Mouse (Mus musculus): ENCODE measurements around the gene Gm20518. TPM values are rescaled to one million over a fixed set of nuclear protein-coding genes. Genes with fewer than 3 reads are reported as not detected.

Gm20518 gene
- polyA plus RNA-seq, 1 experiment = 0.26 TPM

GRCm38 (mm10) chr16:17849486-17849885 is 42.0 kb downstream of the Gm20518 start:
- no peaks in the 10 kb centered on the region for H3K4me1 ChIP-seq (ENCODE audit: control insufficient read depth, insufficient read depth, low read length)
- H3K27ac ChIP-seq (ENCODE audit: insufficient read depth, low read length) = no peak overlapping the region
- no peak overlapping the region for H3K4me3 ChIP-seq (ENCODE audit: insufficient read depth, low read length)
- TF ChIP-seq POLR2A (IDR thresholded peaks at IDR 0.05; ENCODE audit: low read depth, low read length) (no peak), CTCF (IDR thresholded peaks at IDR 0.05; ENCODE audit: borderline replicate concordance, insufficient read depth, low read length) (no peak)

- Histone ChIP-seq H3K4me1 (ENCODE audit: control insufficient read depth, insufficient read depth, low read length) (no peaks in the 10 kb centered on the region), H3K4me3 (ENCODE audit: insufficient read depth, low read length) (no peak overlapping the region), H3K27ac (ENCODE audit: insufficient read depth, low read length) (no peak overlapping the region)
- no peak for TF ChIP-seq POLR2A (IDR thresholded peaks at IDR 0.05; ENCODE audit: low read depth, low read length)
- peak; percentile 66; the same call in 1 of the 2 replicates for TF ChIP-seq CTCF (IDR thresholded peaks at IDR 0.05; ENCODE audit: borderline replicate concordance, insufficient read depth, low read length)
Observed at GRCm38 (mm10) chr16:17848928-17849327, 42.5 kb downstream of the Gm20518 start.

- Histone ChIP-seq H3K4me1 (ENCODE audit: control insufficient read depth, insufficient read depth, low read length) (no peaks in the 10 kb centered on the region), H3K27ac (ENCODE audit: insufficient read depth, low read length) (no peak overlapping the region), H3K4me3 (ENCODE audit: insufficient read depth, low read length) (no peak overlapping the region)
- TF ChIP-seq POLR2A (IDR thresholded peaks at IDR 0.05; ENCODE audit: low read depth, low read length) (no peak), CTCF (IDR thresholded peaks at IDR 0.05; ENCODE audit: borderline replicate concordance, insufficient read depth, low read length) (no peak)
Observed at GRCm38 (mm10) chr16:17848431-17848830, 43.0 kb downstream of the Gm20518 start.

GRCm38 (mm10) chr16:17843701-17844365 is 47.6 kb downstream of the Gm20518 start:
- Histone ChIP-seq H3K4me3 (ENCODE audit: insufficient read depth, low read length) (no peak overlapping the region), H3K4me1 (ENCODE audit: control insufficient read depth, insufficient read depth, low read length) (no peaks in the 10 kb centered on the region), H3K27ac (ENCODE audit: insufficient read depth, low read length) (no peak overlapping the region)
- TF ChIP-seq CTCF (IDR thresholded peaks at IDR 0.05; ENCODE audit: borderline replicate concordance, insufficient read depth, low read length) (no peak), POLR2A (IDR thresholded peaks at IDR 0.05; ENCODE audit: low read depth, low read length) (no peak)

GRCm38 (mm10) chr16:17842437-17842836 is 49.0 kb downstream of the Gm20518 start:
- H3K27ac ChIP-seq (ENCODE audit: insufficient read depth, low read length) = no peak overlapping the region
- no peaks in the 10 kb centered on the region for H3K4me1 ChIP-seq (ENCODE audit: control insufficient read depth, insufficient read depth, low read length)
- H3K4me3 ChIP-seq (ENCODE audit: insufficient read depth, low read length) = no peak overlapping the region
- no peak for TF ChIP-seq CTCF (IDR thresholded peaks at IDR 0.05; ENCODE audit: borderline replicate concordance, insufficient read depth, low read length)
- no peak for TF ChIP-seq POLR2A (IDR thresholded peaks at IDR 0.05; ENCODE audit: low read depth, low read length)

- no peak for TF ChIP-seq CTCF (IDR thresholded peaks at IDR 0.05; ENCODE audit: borderline replicate concordance, insufficient read depth, low read length)
- no peak for TF ChIP-seq POLR2A (IDR thresholded peaks at IDR 0.05; ENCODE audit: low read depth, low read length)
- Histone ChIP-seq H3K4me3 (ENCODE audit: insufficient read depth, low read length) (no peak overlapping the region), H3K27ac (ENCODE audit: insufficient read depth, low read length) (no peak overlapping the region), H3K4me1 (ENCODE audit: control insufficient read depth, insufficient read depth, low read length) (no peaks in the 10 kb centered on the region)
Observed at GRCm38 (mm10) chr16:17839976-17840375, 51.5 kb downstream of the Gm20518 start.

GRCm38 (mm10) chr16:17838051-17838450 is 53.4 kb downstream of the Gm20518 start, which contains the start of gene Car15:
TSS of gene Car15 (minus strand) at chr16:17838364.
- Histone ChIP-seq H3K27ac (ENCODE audit: insufficient read depth, low read length) (no peak within 1 kb of the TSS), H3K4me1 (ENCODE audit: control insufficient read depth, insufficient read depth, low read length) (0 out of 2 replicates have a peak, but pooled peaks cover 5% of the 10 kb centered on the region), H3K4me3 (ENCODE audit: insufficient read depth, low read length) (no peak within 1 kb of the TSS)
- no peak for TF ChIP-seq CTCF (IDR thresholded peaks at IDR 0.05; ENCODE audit: borderline replicate concordance, insufficient read depth, low read length)

- 0 out of 2 replicates have a peak, but pooled peaks cover 5% of the 10 kb centered on the region for H3K4me1 ChIP-seq (ENCODE audit: control insufficient read depth, insufficient read depth, low read length)
- H3K27ac ChIP-seq (ENCODE audit: insufficient read depth, low read length) = no peak overlapping the region
- no peak overlapping the region for H3K4me3 ChIP-seq (ENCODE audit: insufficient read depth, low read length)
- TF ChIP-seq CTCF (IDR thresholded peaks at IDR 0.05; ENCODE audit: borderline replicate concordance, insufficient read depth, low read length) = no peak
- TF ChIP-seq POLR2A (IDR thresholded peaks at IDR 0.05; ENCODE audit: low read depth, low read length) = no peak
Observed at GRCm38 (mm10) chr16:17835481-17835880, 56.0 kb downstream of the Gm20518 start.

- Histone ChIP-seq H3K4me3 (ENCODE audit: insufficient read depth, low read length) (no peak overlapping the region), H3K4me1 (ENCODE audit: control insufficient read depth, insufficient read depth, low read length) (0 out of 2 replicates have a peak, but pooled peaks cover 5% of the 10 kb centered on the region), H3K27ac (ENCODE audit: insufficient read depth, low read length) (no peak overlapping the region)
- TF ChIP-seq CTCF (IDR thresholded peaks at IDR 0.05; ENCODE audit: borderline replicate concordance, insufficient read depth, low read length) = no peak
- no peak for TF ChIP-seq POLR2A (IDR thresholded peaks at IDR 0.05; ENCODE audit: low read depth, low read length)
Observed at GRCm38 (mm10) chr16:17834543-17834942, 56.9 kb downstream of the Gm20518 start.

GRCm38 (mm10) chr16:17833681-17834399 is 57.6 kb downstream of the Gm20518 start:
- 0 out of 2 replicates have a peak, but pooled peaks cover 5% of the 10 kb centered on the region for H3K4me1 ChIP-seq (ENCODE audit: control insufficient read depth, insufficient read depth, low read length)
- H3K27ac ChIP-seq (ENCODE audit: insufficient read depth, low read length) = no peak overlapping the region
- no peak for TF ChIP-seq POLR2A (IDR thresholded peaks at IDR 0.05; ENCODE audit: low read depth, low read length)
- TF ChIP-seq CTCF (IDR thresholded peaks at IDR 0.05; ENCODE audit: borderline replicate concordance, insufficient read depth, low read length) = no peak
- peak overlapping the region; percentile 22 for H3K4me3 ChIP-seq (ENCODE audit: insufficient read depth, low read length)

Data from embryonic fibroblast, embryonic 13.5 days (primary cell).